Mouse (Mus musculus): Measurements from ENCODE around the gene Mapk13.

The Mapk13 gene

GRCm38 (mm10) chr17:28775161-28775560 lies 6.1 kb downstream of the Mapk13 start:
- DNase-seq (ENCODE audit: low spot score): no peak

GRCm38 (mm10) chr17:28776817-28777216 lies 7.7 kb downstream of the Mapk13 start:
- no peak for DNase-seq (ENCODE audit: low spot score)

GRCm38 (mm10) chr17:28777231-28778005 lies 8.3 kb downstream of the Mapk13 start:
- peak; percentile 34 for DNase-seq (ENCODE audit: low spot score)

- no peak for DNase-seq (ENCODE audit: low spot score)
Observed at GRCm38 (mm10) chr17:28779735-28780134, 10.6 kb downstream of the Mapk13 start.

- DNase-seq (ENCODE audit: low spot score): no peak
Observed at GRCm38 (mm10) chr17:28780836-28781235, 11.7 kb downstream of the Mapk13 start.

GRCm38 (mm10) chr17:28781290-28782045 lies 12.4 kb downstream of the Mapk13 start:
- peak; percentile 32 for DNase-seq (ENCODE audit: low spot score)

GRCm38 (mm10) chr17:28785036-28785435 lies 15.9 kb downstream of the Mapk13 start:
- no peak for DNase-seq (ENCODE audit: low spot score)

- no peak for DNase-seq (ENCODE audit: low spot score)
Observed at GRCm38 (mm10) chr17:28787507-28787906, 18.4 kb downstream of the Mapk13 start.

- no peak for DNase-seq (ENCODE audit: low spot score)
Observed at GRCm38 (mm10) chr17:28797031-28797430, 27.9 kb downstream of the Mapk13 start.

GRCm38 (mm10) chr17:28799291-28800160 lies 30.4 kb downstream of the Mapk13 start:
- no peak for DNase-seq (ENCODE audit: low spot score)

- DNase-seq (ENCODE audit: low spot score): peak; percentile 27
Observed at GRCm38 (mm10) chr17:28800281-28800670, 31.2 kb downstream of the Mapk13 start.

- peak; percentile 63 for DNase-seq (ENCODE audit: low spot score)
Observed at GRCm38 (mm10) chr17:28800671-28801412, 31.7 kb downstream of the Mapk13 start, which contains the start of gene Brpf3. TSS of gene Brpf3 (plus strand) at chr17:28801090.

GRCm38 (mm10) chr17:28801474-28802005 lies 32.4 kb downstream of the Mapk13 start:
- peak; percentile 98 for DNase-seq (ENCODE audit: low spot score)

- DNase-seq (ENCODE audit: low spot score): no peak
Observed at GRCm38 (mm10) chr17:28802006-28802481, 32.9 kb downstream of the Mapk13 start.

- DNase-seq (ENCODE audit: low spot score): no peak
Observed at GRCm38 (mm10) chr17:28803316-28803715, 34.2 kb downstream of the Mapk13 start.

- no peak for DNase-seq (ENCODE audit: low spot score)
Observed at GRCm38 (mm10) chr17:28804973-28805372, 35.9 kb downstream of the Mapk13 start.

- no peak for DNase-seq (ENCODE audit: low spot score)
Observed at GRCm38 (mm10) chr17:28806770-28807169, 37.7 kb downstream of the Mapk13 start.

GRCm38 (mm10) chr17:28808714-28809113 lies 39.6 kb downstream of the Mapk13 start:
- DNase-seq (ENCODE audit: low spot score): no peak

GRCm38 (mm10) chr17:28809175-28809831 lies 40.2 kb downstream of the Mapk13 start:
- DNase-seq (ENCODE audit: low spot score): no peak

GRCm38 (mm10) chr17:28812345-28812744 lies 43.2 kb downstream of the Mapk13 start:
- no peak for DNase-seq (ENCODE audit: low spot score)
